Mouse (Mus musculus) CH12.LX (cell line): ENCODE measurements around the gene Pik3c2b. TPM values are rescaled to one million over a fixed set of nuclear protein-coding genes. Genes with fewer than 3 reads are reported as not detected.

Experiments
- DNase-seq: peaks from one replicate; pipeline ENCODE4 v3.0.0-alpha.2; 2013; ENCODE audit errors: extremely low read depth
- H3K27ac ChIP-seq: 2 replicates; pipeline ENCODE4 v1.5.1; 2012; ENCODE audit warnings: low read depth, mild to moderate bottlenecking, control low read depth, moderate library complexity; ENCODE audit not compliant: insufficient read depth
- H3K27me3 ChIP-seq: replicated peaks from 2 replicates; pipeline ENCODE3; 2012; ENCODE audit warnings: inconsistent platforms
- H3K36me3 ChIP-seq, 2 experiments: replicated peaks in 1 of 2; 2 replicates each; pipeline versions ENCODE3 to v1.6.1; 2012; ENCODE audit warnings: inconsistent platforms in 1 of 2, low read length in 1 of 2, mild to moderate bottlenecking in 1 of 2, mixed read lengths in 1 of 2, moderate library complexity in 1 of 2; ENCODE audit not compliant: control insufficient read depth in 1 of 2, insufficient read depth in 1 of 2
- H3K4me1 ChIP-seq, 2 experiments: 2 replicates each; pipeline ENCODE4 v1.6.1; 2012; ENCODE audit warnings: inconsistent platforms in 1 of 2, moderate library complexity in 1 of 2; ENCODE audit not compliant: insufficient read depth in 2 of 2, control insufficient read depth in 1 of 2
- H3K4me2 ChIP-seq: 2 replicates; pipeline ENCODE4 v1.6.1; 2012; ENCODE audit warnings: low read depth, mild to moderate bottlenecking, control low read depth; ENCODE audit not compliant: poor library complexity, insufficient read depth, severe bottlenecking
- H3K4me3 ChIP-seq, 3 experiments: fragments of 150-350 bp in 1 of 3; sonication (generic) in 1 of 3; replicated peaks in 1 of 3; 2 replicates each; pipeline versions ENCODE3 to v1.5.1; 2011 to 2012; ENCODE audit warnings: low read depth in 2 of 3, low read length in 2 of 3, mild to moderate bottlenecking in 2 of 3, moderate library complexity in 2 of 3, control low read depth in 1 of 3, improper control_type of control experiment in 1 of 3, inconsistent platforms in 1 of 3, mixed read lengths in 1 of 3; ENCODE audit not compliant: poor library complexity in 1 of 3
- H3K79me2 ChIP-seq: replicated peaks from 2 replicates; pipeline ENCODE4 v1.6.1; 2012; ENCODE audit warnings: mild to moderate bottlenecking, moderate library complexity; ENCODE audit not compliant: control insufficient read depth, poor library complexity, insufficient read depth, severe bottlenecking; ENCODE audit errors: extremely low read depth
- H3K9ac ChIP-seq: 2 replicates; pipeline ENCODE4 v1.6.1; 2012; ENCODE audit warnings: low read depth, mild to moderate bottlenecking, control low read depth, moderate library complexity; ENCODE audit not compliant: insufficient read depth
- H3K9me3 ChIP-seq: replicated peaks from 2 replicates; pipeline ENCODE3; 2012; ENCODE audit warnings: low read length, inconsistent platforms, mixed read lengths
- CHD1 ChIP-seq: IDR thresholded peaks from 2 replicates; pipeline ENCODE4 v1.6.1; 2012; ENCODE audit warnings: low read depth, low read length, improper control_type of control experiment, inconsistent platforms
- CHD2 ChIP-seq: IDR thresholded peaks from 2 replicates; pipeline ENCODE4 v1.6.1; 2011; ENCODE audit warnings: low read length, improper control_type of control experiment
- CTCF ChIP-seq, 2 experiments: IDR thresholded peaks in 1 of 2; conservative IDR thresholded peaks in 1 of 2; 2 replicates each; pipeline ENCODE4 v1.5.1; 2011 to 2012; ENCODE audit warnings: low read depth in 2 of 2, low read length in 2 of 2, improper control_type of control experiment in 1 of 2, inconsistent platforms in 1 of 2, mild to moderate bottlenecking in 1 of 2, moderate library complexity in 1 of 2
- E2F4 ChIP-seq: IDR thresholded peaks from 2 replicates; pipeline ENCODE4 v1.6.1; 2011; ENCODE audit warnings: low read depth, low read length, improper control_type of control experiment; ENCODE audit not compliant: insufficient replicate concordance
- HCFC1 ChIP-seq: IDR thresholded peaks from 2 replicates; pipeline ENCODE4 v1.6.1; 2012; ENCODE audit warnings: low read depth, mild to moderate bottlenecking, inconsistent platforms, low read length, improper control_type of control experiment
- IRF4 ChIP-seq: IDR thresholded peaks from 2 replicates; pipeline ENCODE4 v1.6.1; 2014; ENCODE audit warnings: low read depth, mild to moderate bottlenecking, inconsistent platforms, low read length, improper control_type of control experiment
- MAFK ChIP-seq: IDR thresholded peaks from 2 replicates; pipeline ENCODE4 v1.6.1; 2011; ENCODE audit warnings: low read length, improper control_type of control experiment; ENCODE audit not compliant: insufficient replicate concordance
- MAX ChIP-seq: IDR thresholded peaks from 2 replicates; pipeline ENCODE4 v1.6.1; 2011; ENCODE audit warnings: low read length, improper control_type of control experiment
- MAZ ChIP-seq: IDR thresholded peaks from 2 replicates; pipeline ENCODE4 v1.6.1; 2012; ENCODE audit warnings: low read depth, mild to moderate bottlenecking, inconsistent platforms, low read length, improper control_type of control experiment, moderate library complexity
- MEF2A ChIP-seq: IDR thresholded peaks from 2 replicates; pipeline ENCODE4 v1.6.1; 2014; ENCODE audit warnings: low read depth, mild to moderate bottlenecking, inconsistent platforms, low read length, improper control_type of control experiment, borderline replicate concordance
- MXI1 ChIP-seq: IDR thresholded peaks from 2 replicates; pipeline ENCODE4 v1.6.1; 2011; ENCODE audit warnings: mild to moderate bottlenecking, low read depth, low read length, improper control_type of control experiment
- NELFE ChIP-seq: IDR thresholded peaks from 2 replicates; pipeline ENCODE4 v1.6.1; 2011; ENCODE audit warnings: low read depth, low read length, improper control_type of control experiment
- PAX5 ChIP-seq: IDR thresholded peaks from 2 replicates; pipeline ENCODE4 v1.6.1; 2012; ENCODE audit warnings: low read length, inconsistent platforms, mixed read lengths
- POLR2A ChIP-seq: IDR thresholded peaks from 2 replicates; pipeline ENCODE4 v1.6.1; 2011; ENCODE audit warnings: low read depth, mild to moderate bottlenecking, improper control_type of control experiment, low read length
- SIN3A ChIP-seq: IDR thresholded peaks from 2 replicates; pipeline ENCODE4 v1.6.1; 2012; ENCODE audit warnings: low read length, improper control_type of control experiment, inconsistent platforms
- SMC3 ChIP-seq: IDR thresholded peaks from 2 replicates; pipeline ENCODE4 v1.6.1; 2011; ENCODE audit warnings: low read depth, low read length, improper control_type of control experiment
- TCF12 ChIP-seq: IDR thresholded peaks from 2 replicates; pipeline ENCODE4 v1.6.1; 2014; ENCODE audit warnings: low read depth, mild to moderate bottlenecking, inconsistent platforms, low read length, improper control_type of control experiment
- UBTF ChIP-seq: IDR thresholded peaks from 2 replicates; pipeline ENCODE4 v1.6.1; 2012; ENCODE audit warnings: low read depth, mild to moderate bottlenecking, inconsistent platforms, low read length, improper control_type of control experiment, moderate library complexity
- ZC3H11A ChIP-seq: IDR thresholded peaks from 2 replicates; pipeline ENCODE4 v1.6.1; 2012; ENCODE audit warnings: low read depth, mild to moderate bottlenecking, inconsistent platforms, low read length, improper control_type of control experiment
- ZKSCAN1 ChIP-seq: IDR thresholded peaks from 2 replicates; pipeline ENCODE4 v1.6.1; 2012; ENCODE audit warnings: low read depth, inconsistent platforms, low read length, improper control_type of control experiment, borderline replicate concordance
- ZNF384 ChIP-seq: IDR thresholded peaks from 2 replicates; pipeline ENCODE4 v1.6.1; 2012; ENCODE audit warnings: low read depth, low read length, improper control_type of control experiment, inconsistent platforms
- dilution Hi-C: fragments of 300-500 bp; cut with MboI; formaldehyde crosslinking; loops from 2 replicates; pipeline ENCODE4 v1.14.3; 2020; ENCODE audit warnings: low sequenced_read_pairs; ENCODE audit not compliant: extremely low pct_unique_long_range_greater_than_20kb, extremely low pct_ligation_motif_present
- in situ Hi-C: fragments of 300-500 bp; cut with MboI; formaldehyde crosslinking; loops from 3 replicates; pipeline ENCODE4 v1.14.3; 2019; ENCODE audit warnings: low sequenced_read_pairs, low pct_ligation_motif_present, low pct_unique_long_range_greater_than_20kb, mixed read lengths
- polyA plus RNA-seq: library from polyadenylated mRNA; unstranded; fragments of >175 nt; gene quantifications from 2 replicates; pipeline ENCODE4 v1.2.1, GENCODE M21; 2012; ENCODE audit warnings: low read depth; ENCODE audit not compliant: insufficient read length
- total RNA-seq, 2 experiments: library from RNA; depleted of rRNA; stranded (reverse); fragments of 300-350 nt in 1 of 2; fragments of >200 nt in 1 of 2; gene quantifications; 2 replicates each; pipeline ENCODE4 v1.2.3; 2012 to 2014

The Pik3c2b gene
- total and polyA plus RNA-seq, 3 experiments: 8.7 to 16.5 (median 12.0) TPM

- TF ChIP-seq IRF4 (no peak), SMC3 (no peak), CHD2 (no peak), CHD1 (no peak), PAX5 (no peak), TCF12 (no peak), NELFE (no peak), CTCF (conservative IDR thresholded peaks at IDR 0.05 in 1 of 2, IDR thresholded peaks at IDR 0.05 in 1 of 2; ENCODE audit: low read depth in 2 of 2, low read length in 2 of 2) (no peak), E2F4 (no peak), POLR2A (no peak), ZNF384 (no peak), ZC3H11A (no peak), MXI1 (no peak), ZKSCAN1 (no peak), SIN3A (no peak), MEF2A (no peak)
These were observed 45.2 kb downstream of the Pik3c2b start for GRCm38 (mm10) chr1:133090641-133091040.

GRCm38 (mm10) chr1:133091483-133091882 lies 46.0 kb downstream of the Pik3c2b start:
- Histone ChIP-seq H3K27ac (no peak overlapping the region), H3K9ac (no peak overlapping the region), H3K27me3 (no peaks in the 10 kb centered on the region), H3K4me3 (no peak overlapping the region), H3K36me3 (peaks cover 83 to 97% of the 10 kb centered on the region in 2 experiments), H3K4me1 (peaks cover 10 to 19% of the 10 kb centered on the region in 2 experiments), H3K79me2 (no peaks in the 10 kb centered on the region; the same call in 1 of the 2 replicates), H3K9me3 (no peaks in the 10 kb centered on the region), H3K4me2 (no peak overlapping the region)
- no peak for TF ChIP-seq CHD1
- TF ChIP-seq ZC3H11A: no peak
- TF ChIP-seq MAX: no peak
- TF ChIP-seq MAFK: no peak
- TF ChIP-seq PAX5: no peak
- TF ChIP-seq MAZ: no peak
- TF ChIP-seq UBTF: no peak
- TF ChIP-seq SIN3A: no peak
- no peak for TF ChIP-seq MEF2A
- no peak for TF ChIP-seq CTCF (conservative IDR thresholded peaks at IDR 0.05 in 1 of 2, IDR thresholded peaks at IDR 0.05 in 1 of 2; ENCODE audit: low read depth in 2 of 2, low read length in 2 of 2)
- TF ChIP-seq HCFC1: no peak
- in situ Hi-C loops: no loop called here
- dilution Hi-C loops: no loop called here
- no peak for DNase-seq

More at GRCm38 (mm10) chr1:133090641-133091040, 45.2 kb downstream of the Pik3c2b start:
- Histone ChIP-seq H3K27ac (no peak overlapping the region), H3K4me2 (no peak overlapping the region), H3K27me3 (no peaks in the 10 kb centered on the region), H3K9ac (no peak overlapping the region), H3K4me3 (no peak overlapping the region), H3K9me3 (no peaks in the 10 kb centered on the region), H3K4me1 (peaks cover 12 to 27% of the 10 kb centered on the region in 2 experiments), H3K36me3 (peaks cover 80 to 94% of the 10 kb centered on the region in 2 experiments), H3K79me2 (no peaks in the 10 kb centered on the region; the same call in 1 of the 2 replicates)
- in situ Hi-C loops: no loop called here
- dilution Hi-C loops: no loop called here
- no peak for DNase-seq
